Mouse (Mus musculus) gastrocnemius, adult 8-10 months (tissue): ENCODE results near the gene Pdlim7. TPM values are rescaled to one million over a fixed set of nuclear protein-coding genes. Genes with fewer than 3 reads are reported as not detected.

Experiments used
- DNase-seq, 2 experiments: peaks; one replicate each; pipeline ENCODE4 v3.0.0; 2022; ENCODE audit warnings: low spot score in 2 of 2
- total RNA-seq, 4 experiments: library from RNA; stranded (reverse); gene quantifications; 2 replicates each; pipeline ENCODE4 v1.2.4; 2022

Pdlim7 gene
- total RNA-seq, 4 experiments from 2014 or later = 476 to 539 (median 493) TPM

- no peak for DNase-seq
Observed at GRCm38 (mm10) chr13:55522730-55523129, 9.3 kb upstream of the Pdlim7 start.

- no peak for DNase-seq
Observed at GRCm38 (mm10) chr13:55519606-55520005, 6.1 kb upstream of the Pdlim7 start.

GRCm38 (mm10) chr13:55516955-55517354 is 3.5 kb upstream of the Pdlim7 start:
- peak; percentile 79 to 80 for DNase-seq

GRCm38 (mm10) chr13:55513828-55514227 is 352 bp upstream of the Pdlim7 start:
- DNase-seq = no peak

DNA sequence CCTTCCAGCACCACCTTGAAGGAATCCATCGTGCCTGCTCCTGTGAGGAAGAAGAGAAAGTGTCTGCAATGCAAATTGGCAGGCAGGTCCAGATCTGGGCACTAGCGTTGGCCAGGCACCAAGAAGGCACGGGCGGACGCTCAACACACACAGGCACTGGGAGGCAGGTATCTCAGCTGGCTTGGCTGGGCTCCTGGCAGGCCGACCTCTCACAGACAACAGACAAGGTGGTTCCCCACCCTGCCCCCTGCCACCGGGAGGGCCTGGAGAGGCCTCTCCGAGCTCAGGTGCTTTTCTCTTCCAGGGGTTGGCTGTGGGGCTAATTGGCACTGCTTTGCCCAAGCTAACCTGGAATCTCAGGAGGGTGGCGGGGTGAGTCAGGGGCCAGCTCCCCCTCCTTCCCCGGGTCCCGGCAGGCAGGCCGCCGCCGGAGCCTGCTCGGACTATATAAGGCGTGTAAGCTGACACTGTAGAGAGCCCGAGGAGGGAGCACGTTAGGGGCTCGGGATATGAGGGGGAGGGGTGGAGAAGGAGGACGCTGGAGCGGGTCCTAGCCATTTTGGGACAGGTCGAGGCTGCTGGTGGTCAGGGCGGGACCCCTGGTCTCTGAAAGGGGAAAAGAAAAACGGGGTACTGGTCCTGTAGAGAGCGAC is 971 bp downstream of the Pdlim7 start:
- DNase-seq = peak; percentile 65 to 80

DNA sequence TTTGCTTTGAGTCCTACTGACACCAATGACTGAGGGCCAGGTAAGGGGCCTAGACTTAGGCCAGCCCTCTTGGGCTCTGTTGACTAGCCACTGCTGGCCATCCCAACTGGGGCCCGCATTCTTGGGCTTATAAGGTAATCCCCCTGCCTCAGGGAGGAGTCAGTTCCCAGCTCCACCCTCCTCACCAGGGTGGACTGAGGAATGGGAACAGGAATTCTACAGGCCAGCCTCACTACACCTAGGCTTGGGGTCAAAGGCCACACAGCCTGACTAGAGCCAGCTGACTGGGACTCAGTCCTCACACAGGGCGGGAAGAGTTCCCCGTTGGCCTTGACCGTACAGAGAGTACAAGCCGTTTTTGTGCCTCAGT is 2.0 kb downstream of the Pdlim7 start:
- no peak for DNase-seq

- peak; percentile 78 to 81 for DNase-seq
Observed at GRCm38 (mm10) chr13:55510668-55511491, 2.6 kb downstream of the Pdlim7 start.

GRCm38 (mm10) chr13:55510332-55510667 is 3.2 kb downstream of the Pdlim7 start:
- no peak for DNase-seq

- DNase-seq = no peak
Observed at GRCm38 (mm10) chr13:55508531-55508930, 4.9 kb downstream of the Pdlim7 start.

GRCm38 (mm10) chr13:55507877-55508276 is 5.6 kb downstream of the Pdlim7 start:
- DNase-seq = no peak

DNA sequence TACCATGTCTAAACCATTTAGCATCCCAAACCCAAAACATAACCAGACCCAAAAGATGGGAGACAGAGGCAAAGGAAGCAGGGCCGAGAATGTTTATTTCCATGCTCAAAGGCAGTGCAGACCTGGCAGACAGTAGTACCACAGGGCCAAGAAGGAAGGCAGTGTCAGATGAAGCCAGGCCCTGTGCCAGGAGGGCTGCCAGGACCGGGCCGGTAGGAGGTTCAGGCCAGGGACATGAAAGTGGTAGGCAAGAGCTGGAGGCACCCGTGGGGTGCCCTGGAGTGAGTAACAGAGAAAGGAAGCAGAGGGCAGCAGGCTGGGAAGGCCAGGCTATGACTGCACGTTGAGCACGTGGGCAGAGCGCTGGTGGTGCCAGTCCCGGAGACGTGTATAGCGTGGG is 6.8 kb downstream of the Pdlim7 start:
- peak; percentile 55 to 79 for DNase-seq

- no peak for DNase-seq
Observed at GRCm38 (mm10) chr13:55505810-55506209, 7.7 kb downstream of the Pdlim7 start.

- DNase-seq = no peak
Observed at GRCm38 (mm10) chr13:55504390-55504789, 9.1 kb downstream of the Pdlim7 start.

DNA sequence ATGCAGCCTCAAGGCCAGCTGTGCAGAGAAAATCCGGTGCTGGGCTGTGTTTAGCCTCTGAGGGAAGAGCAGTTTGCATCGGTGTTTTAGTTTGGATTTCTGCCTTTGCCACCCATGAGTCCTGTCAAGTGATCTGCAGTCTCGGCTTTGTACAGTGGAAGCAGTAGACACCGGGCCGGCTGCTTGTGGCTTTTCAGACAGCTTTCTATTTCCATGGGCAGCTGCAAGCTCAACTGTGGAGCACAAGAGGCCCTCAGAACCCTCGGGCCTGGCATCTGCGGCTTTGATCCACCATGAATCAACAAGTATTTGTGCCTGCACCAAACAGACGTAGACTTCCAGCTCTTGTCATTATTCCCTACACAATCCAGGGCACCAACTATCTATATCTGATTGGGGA is 11.1 kb downstream of the Pdlim7 start:
- DNase-seq = no peak

GRCm38 (mm10) chr13:55500575-55500974 is 12.9 kb downstream of the Pdlim7 start:
- DNase-seq = no peak

DNA sequence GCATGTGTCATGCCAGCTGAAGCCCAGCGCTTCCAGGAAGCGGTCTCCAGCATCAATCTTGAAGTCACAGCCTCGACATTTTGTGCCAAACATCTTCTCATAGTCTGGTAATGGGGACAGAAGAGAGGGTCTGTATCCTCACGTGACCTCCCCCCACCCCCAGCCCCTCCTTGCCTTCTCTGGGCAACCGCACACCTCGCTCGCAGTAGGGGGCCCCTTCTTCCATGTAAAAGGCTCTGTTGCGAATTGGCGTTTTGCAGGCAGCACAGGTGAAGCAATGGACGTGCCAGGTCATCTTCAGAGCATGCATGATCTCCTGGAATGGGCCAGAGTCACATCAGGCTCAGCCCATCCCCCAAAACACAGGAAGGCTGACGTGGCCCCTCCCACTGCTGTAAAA is 14.6 kb downstream of the Pdlim7 start:
- DNase-seq = no peak

DNA sequence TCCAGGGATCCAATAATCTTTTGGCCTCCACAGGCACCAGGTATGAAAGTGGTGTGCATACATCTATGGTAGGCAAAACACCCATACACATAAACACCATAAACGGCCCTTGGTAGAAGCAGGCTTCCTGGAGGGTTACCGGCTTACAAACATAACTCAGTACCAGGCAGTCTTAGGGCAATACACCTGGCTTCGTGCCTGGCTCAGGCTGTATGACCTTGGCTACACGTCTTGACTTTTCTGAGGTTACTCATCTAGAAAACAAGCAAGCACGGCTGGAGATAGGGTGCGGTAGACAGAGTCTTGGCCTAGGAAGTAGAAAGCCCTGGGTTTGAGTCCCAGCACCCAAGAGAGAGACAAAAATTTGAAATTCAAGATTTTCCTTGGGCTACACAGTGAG is 16.8 kb downstream of the Pdlim7 start:
- DNase-seq = peak in 1 of 2 experiments; percentile 47

GRCm38 (mm10) chr13:55495702-55496101 is 17.8 kb downstream of the Pdlim7 start:
- no peak for DNase-seq

- DNase-seq = peak in 1 of 2 experiments; percentile 75
Observed at GRCm38 (mm10) chr13:55494883-55495621, 18.4 kb downstream of the Pdlim7 start.

GRCm38 (mm10) chr13:55494257-55494656 is 19.2 kb downstream of the Pdlim7 start:
- no peak for DNase-seq

- no peak for DNase-seq
Observed at GRCm38 (mm10) chr13:55487578-55488498, 25.6 kb downstream of the Pdlim7 start, which contains the start of gene Dbn1. Dbn1 (minus strand) TSS chr13:55488111.
